Mouse (Mus musculus) lung, postnatal 0 days (tissue): ENCODE measurements around the gene BC004004.

Experiments
- CTCF ChIP-seq: IDR thresholded peaks from 2 replicates; pipeline ENCODE4 v1.5.1; 2016; ENCODE audit warnings: antibody characterized with exemption, mild to moderate bottlenecking
- EP300 ChIP-seq: IDR thresholded peaks from 2 replicates; pipeline ENCODE4 v1.6.1; 2016; ENCODE audit warnings: antibody characterized with exemption, mild to moderate bottlenecking, control low read depth

- peak; percentile 54 for TF ChIP-seq CTCF
- TF ChIP-seq EP300, result no peak; the same call in 1 of the 2 replicates
Observed at GRCm38 (mm10) chr17:29341591-29342003, 73.0 kb downstream of the BC004004 start.
